Mouse (Mus musculus): ENCODE measurements around the gene Dpp4.

- TF ChIP-seq CTCF (IDR thresholded peaks at IDR 0.05) (no peak), EP300 (IDR thresholded peaks at IDR 0.05) (no peak)
Measured at GRCm38 (mm10) chr2:62403556-62404135, 8.4 kb downstream of the Dpp4 start.
